Mouse (Mus musculus) CH12.LX (cell line): ENCODE measurements at regions not wholly inside any gene's neighbourhood (a gene's known extent, or its start where the extent isn't known, plus 50 kb on each side); places are given as distances from the start of the nearest gene placed in this dataset.

Experiments used
- CHD1 ChIP-seq: IDR thresholded peaks from 2 replicates; pipeline ENCODE4 v1.6.1; 2012; ENCODE audit warnings: low read depth, low read length, improper control_type of control experiment, inconsistent platforms
- CTCF ChIP-seq, 2 experiments: IDR thresholded peaks in 1 of 2; conservative IDR thresholded peaks in 1 of 2; 2 replicates each; pipeline ENCODE4 v1.5.1; 2011 to 2012; ENCODE audit warnings: low read depth in 2 of 2, low read length in 2 of 2, improper control_type of control experiment in 1 of 2, inconsistent platforms in 1 of 2, mild to moderate bottlenecking in 1 of 2, moderate library complexity in 1 of 2
- ETS1 ChIP-seq: conservative IDR thresholded peaks from 2 replicates; pipeline ENCODE4 v1.6.1; 2012; ENCODE audit warnings: low read depth, mild to moderate bottlenecking, inconsistent platforms, low read length, improper control_type of control experiment, moderate library complexity
- POLR2A ChIP-seq: IDR thresholded peaks from 2 replicates; pipeline ENCODE4 v1.6.1; 2011; ENCODE audit warnings: low read depth, mild to moderate bottlenecking, improper control_type of control experiment, low read length
- USF1 ChIP-seq: IDR thresholded peaks from 2 replicates; pipeline ENCODE4 v1.6.1; 2014; ENCODE audit warnings: low read depth, mild to moderate bottlenecking, inconsistent platforms, low read length, improper control_type of control experiment

- TF ChIP-seq CTCF (conservative IDR thresholded peaks at IDR 0.05 in 1 of 2, IDR thresholded peaks at IDR 0.05 in 1 of 2; ENCODE audit: low read depth in 2 of 2, low read length in 2 of 2) (no peak), POLR2A (no peak), ETS1 (no peak), USF1 (no peak), CHD1 (no peak)
These were observed 209.9 kb upstream of the Map3k1 start for GRCm38 (mm10) chr13:112018497-112019281.
